Mouse (Mus musculus) brain, embryonic 14.5 days (tissue): ENCODE measurements around the gene Urod. TPM values are rescaled to one million over a fixed set of nuclear protein-coding genes. Genes with fewer than 3 reads are reported as not detected.

Experiments used
- DNase-seq: peaks from one replicate; pipeline ENCODE4 v3.0.0-alpha.2; 2011; ENCODE audit warnings: low read depth
- CTCF ChIP-seq: fragments of 200-500 bp; IDR thresholded peaks from 2 replicates; pipeline ENCODE4 v1.5.1; 2012; ENCODE audit warnings: inconsistent platforms, mild to moderate bottlenecking, moderate library complexity, borderline replicate concordance; ENCODE audit not compliant: insufficient read depth, insufficient read length; ENCODE audit errors: extremely low read depth
- POLR2A ChIP-seq: fragments of 200-500 bp; IDR thresholded peaks from 2 replicates; pipeline ENCODE4 v1.6.1; 2012; ENCODE audit warnings: mild to moderate bottlenecking, inconsistent platforms, borderline replicate concordance; ENCODE audit not compliant: poor library complexity, insufficient read depth, insufficient read length, severe bottlenecking; ENCODE audit errors: extremely low read depth
- polyA plus RNA-seq: library from polyadenylated mRNA; depleted of rRNA; stranded (reverse); fragments of >200 nt; gene quantifications from 2 replicates; pipeline ENCODE4 v1.2.3, GENCODE M21; 2012; rRNA removed

Urod gene
- 58.9 and 63.2 TPM in 2 replicates for polyA plus RNA-seq

DNA sequence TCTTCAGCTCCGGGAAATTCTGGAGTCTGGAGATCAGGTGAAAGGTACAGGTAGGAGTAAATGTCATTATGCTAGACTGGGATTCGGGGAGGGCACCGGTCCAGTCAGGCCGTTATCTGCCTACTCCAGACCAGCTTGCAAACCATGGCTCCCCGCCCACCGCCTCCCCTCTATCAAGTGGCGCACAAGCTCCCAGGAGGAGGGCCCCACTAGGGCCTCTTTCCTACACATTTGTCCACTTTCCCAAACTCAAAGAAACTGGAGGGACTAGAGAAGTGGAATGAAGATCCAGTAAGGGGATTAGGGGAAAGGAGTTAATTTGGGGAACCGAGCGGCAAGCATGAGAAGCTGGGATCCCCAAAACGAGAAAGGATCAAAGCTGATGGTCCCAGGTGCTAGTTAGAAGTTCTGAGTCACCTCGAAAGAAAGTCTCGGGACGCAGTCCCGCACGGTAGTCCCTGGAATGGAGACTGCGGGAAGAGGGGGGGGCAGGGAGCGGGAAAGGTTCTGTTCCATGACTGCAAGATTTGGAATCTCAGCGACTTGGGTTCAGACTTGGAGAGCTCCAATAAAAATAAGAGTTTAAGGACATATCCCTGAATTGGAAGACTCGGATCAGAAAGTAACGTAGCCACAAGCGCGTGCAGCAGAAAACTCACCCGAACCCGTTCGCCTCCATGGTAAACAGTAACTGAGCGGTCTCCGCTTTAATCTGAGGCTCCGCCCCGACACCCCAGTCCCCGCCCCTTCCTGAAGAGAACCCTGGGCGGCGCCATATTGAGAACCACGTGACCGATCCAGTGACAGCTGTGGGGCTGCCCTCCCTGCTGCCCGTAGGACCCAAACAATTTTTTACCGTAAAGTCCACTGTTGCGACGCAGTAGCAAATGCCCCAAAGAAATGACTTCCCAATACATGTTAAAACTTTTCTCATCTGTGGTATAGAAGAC lies at the start of gene Urod:
Gene Urod (minus strand): TSS at position 742 of the 950 bp plus-strand sequence.
- TF ChIP-seq CTCF (no peak), POLR2A (no peak)

DNA sequence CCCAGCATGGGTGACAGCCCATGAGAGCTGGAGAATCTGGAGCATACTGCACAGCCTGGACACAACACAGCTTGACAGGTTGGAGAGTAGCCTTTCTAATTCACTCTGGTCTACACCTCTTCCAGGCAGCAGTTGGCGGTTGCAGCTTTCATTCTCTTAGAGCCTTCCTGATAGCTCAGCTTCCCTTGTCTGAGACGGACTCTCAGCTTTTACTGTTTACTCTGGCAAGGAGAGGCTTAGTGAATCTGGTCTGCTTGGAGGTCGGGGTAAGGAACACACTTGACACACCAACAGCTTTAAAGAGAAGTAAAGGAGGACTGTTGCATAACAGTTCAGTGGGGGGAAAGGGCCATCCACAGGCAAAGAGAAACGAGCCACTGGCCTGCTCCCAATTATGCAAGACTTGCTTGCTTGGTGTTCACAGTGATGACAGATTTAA lies 47.1 kb upstream of the Urod start:
- TF ChIP-seq CTCF (no peak), POLR2A (no peak)
- DNase-seq = peak; percentile 73

More for the DNA sequence above, at the start of gene Urod:
- DNase-seq = peak; percentile 98

DNA sequence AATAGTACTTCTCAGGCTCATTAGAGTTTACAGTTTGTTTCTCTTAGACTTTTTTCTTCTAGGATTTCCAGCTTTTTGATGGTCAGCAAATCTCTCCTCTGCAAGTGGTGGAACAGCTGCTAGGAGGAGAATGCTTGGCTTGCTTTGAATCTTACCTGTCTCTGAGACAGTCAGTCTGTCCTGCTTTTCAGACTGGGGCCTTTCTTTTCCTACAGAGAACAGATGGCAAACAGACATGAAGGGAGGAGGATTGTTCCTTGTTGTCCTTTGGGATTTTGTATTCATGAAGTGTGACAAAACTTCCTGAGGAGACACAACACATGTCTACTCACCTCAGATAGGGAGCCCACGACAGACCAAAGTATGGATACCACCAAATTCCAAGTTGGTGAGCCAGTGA lies 46.6 kb upstream of the Urod start:
- DNase-seq = peak; percentile 72
- TF ChIP-seq CTCF (no peak), POLR2A (no peak)

DNA sequence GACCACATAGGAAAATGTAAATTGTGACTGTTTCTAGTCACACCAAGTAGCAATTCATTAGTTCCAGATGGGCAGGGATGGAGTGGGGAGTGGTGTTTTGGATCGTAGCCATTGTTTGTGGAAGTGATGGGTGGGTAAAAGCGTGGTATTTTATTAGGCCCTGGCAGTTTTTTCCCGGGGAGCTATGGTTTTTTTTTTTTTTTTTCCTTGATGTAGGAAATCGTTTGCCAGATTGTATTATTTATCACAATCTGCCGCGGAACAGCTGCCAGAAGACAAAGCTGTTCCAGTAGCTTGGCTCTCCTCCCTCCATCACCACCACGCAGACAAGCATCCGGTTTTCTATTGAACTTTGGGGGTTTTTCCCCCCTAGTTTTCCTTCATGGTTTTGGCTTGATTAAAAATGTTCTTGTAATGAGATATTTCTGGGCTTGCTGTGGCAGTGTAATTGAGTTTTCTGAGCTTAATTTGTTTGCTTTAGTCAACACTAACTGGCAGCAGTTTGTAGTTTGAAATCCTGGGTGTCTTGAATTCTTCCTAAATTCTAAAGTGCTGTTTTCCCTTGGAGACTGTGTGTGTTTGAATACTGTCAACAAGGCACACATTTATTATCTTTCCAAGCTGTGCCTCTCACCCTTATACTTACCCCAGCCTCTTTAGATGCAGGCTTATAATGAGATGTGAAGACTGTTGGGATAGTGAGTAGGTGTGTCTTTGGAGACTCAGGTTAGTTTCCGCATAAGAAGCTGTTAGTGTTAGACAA lies 45.9 kb upstream of the Urod start:
- DNase-seq = peak; percentile 94
- no peak for TF ChIP-seq POLR2A
- TF ChIP-seq CTCF = no peak

DNA sequence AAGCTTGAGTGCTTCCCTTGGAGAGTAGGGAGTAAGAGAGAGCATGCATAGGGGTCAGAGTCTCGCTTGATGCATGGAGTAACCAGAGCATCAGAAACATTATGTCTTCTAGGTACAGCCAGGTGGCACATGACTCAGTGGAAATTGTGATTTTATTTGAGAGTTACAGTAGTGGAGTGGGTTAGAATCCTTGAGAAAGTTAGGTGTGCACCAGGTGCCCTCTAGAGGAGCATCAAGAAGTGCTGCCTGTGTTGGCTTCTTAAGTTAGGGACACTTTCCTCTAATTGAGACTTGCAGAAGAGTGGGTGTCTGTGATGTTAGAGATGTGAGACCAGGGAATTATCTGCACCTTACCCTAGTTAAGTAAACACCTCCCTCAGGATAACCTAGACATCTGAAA lies 36.9 kb upstream of the Urod start:
- no peak for DNase-seq
- TF ChIP-seq CTCF (no peak), POLR2A (no peak)

DNA sequence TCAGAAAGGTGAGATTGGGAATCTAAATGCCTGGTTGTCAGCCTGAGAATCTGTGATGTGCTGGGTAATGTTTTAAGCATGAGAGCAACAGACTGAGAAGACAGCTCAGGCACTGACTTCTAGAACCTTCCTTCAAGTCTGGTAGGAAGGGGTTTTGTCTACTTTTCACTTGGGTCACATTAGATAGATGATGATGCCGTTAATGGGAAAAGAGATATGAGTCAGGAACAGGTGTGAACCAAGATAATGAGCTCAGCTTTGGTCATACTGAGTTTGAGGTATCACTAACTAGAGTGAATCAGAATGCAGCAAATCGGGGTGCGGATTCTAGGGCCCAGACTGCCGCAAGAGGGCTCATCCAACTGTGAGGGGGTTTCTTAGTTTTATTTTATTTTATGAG lies 29.3 kb upstream of the Urod start:
- DNase-seq = no peak
- no peak for TF ChIP-seq CTCF
- TF ChIP-seq POLR2A = no peak

DNA sequence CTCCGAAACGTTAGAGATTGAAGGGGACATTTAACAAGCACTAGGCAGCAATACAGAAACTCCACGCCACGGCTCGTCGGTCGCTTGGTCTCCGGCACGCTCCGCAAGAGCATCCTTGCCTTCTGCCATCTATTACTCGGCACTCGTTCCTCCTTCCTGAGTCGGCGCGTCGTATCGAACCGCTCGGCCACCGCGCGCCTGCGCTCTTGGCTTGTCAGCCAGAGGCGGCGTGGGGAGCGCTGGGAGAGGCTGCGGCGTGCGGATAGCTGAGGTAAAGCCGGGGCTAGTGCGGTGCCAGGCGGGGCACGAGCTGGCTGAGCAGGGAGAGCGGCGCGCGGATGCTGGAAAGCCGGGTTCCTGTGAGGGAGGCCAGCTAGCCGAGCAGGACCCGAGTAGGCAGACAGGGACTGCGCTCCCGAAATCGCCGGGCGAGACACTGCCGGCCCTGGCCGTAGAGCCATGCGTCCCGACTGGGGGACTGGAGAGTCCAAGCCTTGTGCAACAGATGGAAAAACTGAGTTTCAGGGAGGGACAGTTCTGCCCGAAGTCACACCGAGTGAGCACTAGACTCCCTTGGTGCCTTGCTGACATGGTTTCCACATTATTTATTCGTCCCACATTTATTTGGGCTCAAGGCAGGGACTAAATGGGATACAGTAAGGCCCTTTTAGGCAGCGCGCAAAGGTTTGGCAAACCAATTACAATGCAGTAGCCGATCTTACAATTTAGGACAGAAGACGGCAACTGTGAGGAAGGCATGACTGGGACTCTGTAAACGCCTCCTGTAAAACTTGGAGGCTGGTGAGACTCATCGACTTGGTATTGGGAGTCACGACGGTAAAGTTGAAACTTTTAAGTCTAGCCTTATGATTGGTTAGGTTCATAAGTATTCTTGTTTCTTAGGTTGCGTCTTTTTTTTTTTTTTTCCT lies 25.3 kb upstream of the Urod start, which contains the start of gene Eif2b3:
Gene Eif2b3 (plus strand): TSS at position 197 of the 929 bp plus-strand sequence.
- peak; percentile 70 for TF ChIP-seq POLR2A
- peak; percentile 11; the same call in 1 of the 2 replicates for TF ChIP-seq CTCF
- DNase-seq = peak; percentile 98

DNA sequence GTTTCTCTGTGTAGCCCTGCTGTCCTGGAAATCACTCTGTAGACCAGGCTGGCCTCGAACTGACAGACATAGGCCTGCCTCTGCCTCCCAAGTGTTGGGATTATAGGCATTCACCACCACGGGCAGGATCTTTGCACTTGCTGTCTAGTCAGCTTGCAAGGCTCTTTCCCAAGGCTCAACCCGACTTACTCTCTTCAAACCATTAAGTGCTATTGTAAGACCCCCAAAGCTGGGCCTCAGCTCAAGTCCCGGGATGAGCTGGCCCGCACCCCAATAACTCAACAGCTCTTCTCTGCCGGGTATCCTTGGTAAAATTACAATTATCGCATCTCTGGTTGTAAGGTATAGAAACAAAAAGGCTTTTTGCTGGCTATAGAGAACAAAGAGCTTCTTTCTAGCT lies 24.1 kb upstream of the Urod start:
- DNase-seq = no peak
- TF ChIP-seq POLR2A (no peak), CTCF (no peak)

DNA sequence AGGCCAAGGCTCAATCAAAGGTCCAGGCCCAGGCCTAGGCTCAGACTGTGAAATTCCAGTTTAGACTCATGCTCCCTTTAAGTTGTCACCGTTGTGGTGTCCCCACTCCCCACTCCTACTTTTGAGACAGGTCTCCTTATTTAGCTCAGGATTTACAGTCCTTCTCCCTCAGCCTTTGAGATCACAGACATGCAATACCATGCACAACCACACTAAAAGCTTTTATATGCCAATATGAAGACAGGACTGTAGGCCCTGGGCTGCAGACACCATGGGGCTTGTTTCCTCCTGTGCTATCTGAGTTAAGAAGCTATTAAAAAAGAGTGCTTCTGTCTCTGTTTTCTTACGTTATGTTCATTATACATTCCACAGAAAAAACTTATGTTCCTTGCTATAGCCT lies 23.5 kb upstream of the Urod start:
- no peak for DNase-seq
- TF ChIP-seq POLR2A (no peak), CTCF (no peak)

DNA sequence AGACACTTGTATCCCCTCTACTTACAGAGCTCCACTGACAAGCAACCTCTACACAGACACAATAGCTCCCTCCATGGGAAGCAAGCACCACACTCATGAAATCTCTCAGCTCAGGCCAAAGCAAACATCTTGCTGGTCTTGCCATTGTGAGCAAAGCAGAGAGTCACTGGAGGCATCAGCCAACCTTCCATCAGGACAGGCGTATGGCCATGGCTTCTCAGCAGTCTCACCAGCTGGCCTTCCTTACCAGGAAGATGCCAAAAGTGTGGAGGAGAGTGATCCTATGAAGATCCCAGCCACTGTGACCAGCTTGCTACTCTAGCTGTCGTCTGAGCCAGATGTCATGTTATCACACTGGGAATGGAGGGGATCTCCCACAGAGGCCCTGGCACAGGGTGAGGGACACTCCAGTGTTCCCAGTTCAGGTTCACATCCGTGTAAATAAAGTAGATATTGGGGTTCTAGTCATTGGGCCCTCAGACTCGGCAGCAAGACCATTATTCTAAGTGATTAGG lies 20.7 kb upstream of the Urod start:
- no peak for TF ChIP-seq POLR2A
- no peak for TF ChIP-seq CTCF
- no peak for DNase-seq
